Mouse (Mus musculus) liver, embryonic 13.5 days (tissue): ENCODE measurements around the gene Trp53rka. TPM values are rescaled to one million over a fixed set of nuclear protein-coding genes. Genes with fewer than 3 reads are reported as not detected.

ENCODE experiments used
- ATAC-seq: fragments of 200-750 bp; cut with Nextera tagmentation; 2 replicates; pipeline ENCODE4 v1.8.0; 2017; ENCODE audit warnings: low read depth, mild to moderate bottlenecking, moderate number of reproducible peaks, moderate library complexity
- DNase-seq: peaks from one replicate; pipeline ENCODE4 v3.0.0; 2022
- H3K27ac ChIP-seq: fragments of 300-500 bp; sonication (generic); 2 replicates; pipeline ENCODE4 v1.5.1; 2015; ENCODE audit warnings: moderate library complexity, mild to moderate bottlenecking, inconsistent platforms
- H3K27me3 ChIP-seq: fragments of 300-500 bp; sonication (generic); 2 replicates; pipeline ENCODE4 v1.6.1; 2015; ENCODE audit warnings: mild to moderate bottlenecking, inconsistent platforms
- H3K36me3 ChIP-seq: fragments of 300-500 bp; sonication (generic); 2 replicates; pipeline ENCODE4 v1.6.1; 2015; ENCODE audit warnings: mild to moderate bottlenecking, inconsistent platforms
- H3K4me1 ChIP-seq: fragments of 300-500 bp; sonication (generic); replicated peaks from 2 replicates; pipeline ENCODE4 v1.6.1; 2015; ENCODE audit warnings: inconsistent platforms
- H3K4me2 ChIP-seq: fragments of 300-500 bp; sonication (generic); 2 replicates; pipeline ENCODE4 v1.6.1; 2015; ENCODE audit warnings: inconsistent platforms, mild to moderate bottlenecking, moderate library complexity
- H3K4me3 ChIP-seq: fragments of 300-500 bp; sonication (generic); replicated peaks from 2 replicates; pipeline ENCODE4 v1.5.1; 2015; ENCODE audit warnings: mild to moderate bottlenecking, inconsistent platforms
- H3K9ac ChIP-seq: fragments of 300-500 bp; sonication (generic); 2 replicates; pipeline ENCODE4 v1.6.1; 2015; ENCODE audit warnings: mild to moderate bottlenecking, inconsistent platforms
- H3K9me3 ChIP-seq: fragments of 300-500 bp; sonication (generic); replicated peaks from 2 replicates; pipeline ENCODE4 v1.6.1; 2016; ENCODE audit warnings: inconsistent platforms
- WGBS: fragments of 180-500 bp; shearing (Covaris S2); methylation state at CpG from one replicate; pipeline ENCODE4 v1.1.7; 2015; ENCODE audit not compliant: insufficient replicate concordance; 5-methylcytosine and 5-hydroxymethylcytosine counted together
- polyA plus RNA-seq: library from polyadenylated mRNA; unstranded; fragments of >200 nt; fragmentation: Nextera tagmentation; extraction: Ambion mirVana; gene quantifications from 2 replicates; pipeline ENCODE4 v1.2.1, GENCODE M21; 2015

Gene Trp53rka
- polyA plus RNA-seq, 1 experiment from 2014 or later = 12.9 TPM

GRCm38 (mm10) chr2:165509686-165510085 is 16.6 kb upstream of the Trp53rka start:
- no peak for ATAC-seq
- Histone ChIP-seq H3K9me3 (no peaks in the 10 kb centered on the region), H3K9ac (no peak overlapping the region), H3K4me3 (no peak overlapping the region), H3K36me3 (no peaks in the 10 kb centered on the region), H3K27ac (no peak overlapping the region), H3K4me1 (no peaks in the 10 kb centered on the region), H3K27me3 (peaks cover 11% of the 10 kb centered on the region; the same call in 1 of the 2 replicates), H3K4me2 (no peak overlapping the region)
- 43% methylated on average over 9 of the region's 9 CpGs for WGBS
- DNase-seq = no peak

DNA sequence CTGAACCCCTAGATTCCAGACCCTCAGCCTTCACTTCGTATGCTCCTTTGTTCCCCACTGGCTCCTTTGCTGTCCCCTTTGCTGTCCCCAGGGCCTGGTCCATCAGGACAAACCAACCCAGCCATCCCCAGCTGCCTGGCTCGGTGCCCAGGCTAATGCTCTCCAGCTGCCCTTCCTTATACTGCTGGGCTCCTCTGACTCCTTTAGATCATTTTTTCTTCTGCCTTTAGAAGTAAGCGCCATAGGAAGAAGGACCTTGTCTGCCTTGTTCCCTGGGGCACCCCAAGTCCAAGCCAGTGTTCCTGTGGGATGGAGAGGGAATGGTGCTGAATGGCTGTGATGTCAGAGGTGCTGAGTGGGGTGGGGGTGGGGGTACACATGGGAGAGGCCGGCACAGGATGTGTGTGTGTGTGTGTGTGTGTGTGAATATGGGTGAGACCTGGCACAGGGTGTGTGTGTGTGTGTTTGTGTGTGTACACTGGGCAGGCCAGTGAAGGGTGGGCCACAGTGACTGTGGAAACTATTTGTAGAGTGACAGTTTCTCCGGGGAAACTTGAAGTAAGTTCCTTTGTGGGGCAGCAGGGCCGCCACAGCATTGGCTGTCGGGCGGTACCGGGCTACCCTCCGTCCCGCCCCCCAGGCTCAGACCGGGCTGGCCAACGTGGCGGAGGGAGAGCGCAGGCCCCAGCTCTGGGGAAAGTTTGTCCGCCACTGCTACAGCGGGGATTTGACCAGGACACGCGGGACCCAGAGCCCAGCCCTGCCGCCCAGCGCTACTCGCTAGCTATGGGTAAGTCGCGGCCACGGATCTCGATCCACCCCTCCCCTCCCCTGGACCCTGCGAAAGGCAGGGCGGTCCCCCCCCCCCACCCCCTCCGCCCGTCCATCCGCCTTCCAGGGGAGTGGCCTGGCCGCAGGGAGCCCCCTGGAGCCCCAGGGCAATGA is 10.4 kb upstream of the Trp53rka start, which contains the start of gene Slc2a10:
Slc2a10 (plus strand) TSS at position 529 of the 945 bp plus-strand sequence.
- Histone ChIP-seq H3K4me1 (no peaks in the 10 kb centered on the region), H3K27me3 (peaks cover 32% of the 10 kb centered on the region), H3K9ac (no peak within 1 kb of the TSS; the same call in 1 of the 2 replicates), H3K4me3 (peak within 1 kb of the TSS; percentile 37), H3K27ac (no peak within 1 kb of the TSS), H3K4me2 (peak within 1 kb of the TSS; percentile 48), H3K36me3 (no peaks in the 10 kb centered on the region), H3K9me3 (no peaks in the 10 kb centered on the region)
- ATAC-seq (no peak), DNase-seq (no peak)
- WGBS = 7% methylated on average over 31 of the region's 32 CpGs

DNA sequence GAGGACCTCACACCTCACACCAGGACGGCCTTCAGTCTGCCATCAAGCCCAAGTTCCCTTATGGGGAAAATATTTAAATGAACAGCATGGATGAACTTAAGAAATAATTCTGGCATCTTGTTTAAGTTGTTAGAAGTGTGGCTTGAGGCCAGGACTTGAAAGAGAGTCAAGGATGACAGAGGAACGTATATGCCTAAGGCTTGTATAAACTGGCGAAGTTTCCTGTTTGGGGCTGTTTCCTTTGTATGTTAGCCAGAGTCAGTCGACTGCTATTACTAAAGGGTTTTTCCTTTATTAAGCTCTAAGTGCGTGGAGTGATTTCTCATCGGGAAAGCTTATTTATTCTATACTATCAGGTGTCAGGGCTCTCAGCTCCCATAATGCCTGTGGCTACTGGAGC is 5.7 kb upstream of the Trp53rka start:
- ATAC-seq = no peak
- H3K9ac ChIP-seq = no peak overlapping the region
- no peaks in the 10 kb centered on the region for H3K36me3 ChIP-seq
- H3K4me1 ChIP-seq = peaks cover 2% of the 10 kb centered on the region
- no peaks in the 10 kb centered on the region for H3K9me3 ChIP-seq
- no peak overlapping the region for H3K27ac ChIP-seq
- H3K4me2 ChIP-seq = no peak overlapping the region
- WGBS = 51% methylated on average over 6 of the region's 6 CpGs
- H3K4me3 ChIP-seq = no peak overlapping the region
- DNase-seq = no peak
- peaks cover 12% of the 10 kb centered on the region for H3K27me3 ChIP-seq

GRCm38 (mm10) chr2:165497706-165498275 is 4.7 kb upstream of the Trp53rka start:
- no peak for DNase-seq
- Histone ChIP-seq H3K4me1 (peaks cover 8% of the 10 kb centered on the region), H3K27me3 (peaks cover 3% of the 10 kb centered on the region; the same call in 1 of the 2 replicates), H3K4me3 (no peak overlapping the region), H3K27ac (no peak overlapping the region), H3K9ac (no peak overlapping the region), H3K36me3 (no peaks in the 10 kb centered on the region), H3K9me3 (no peaks in the 10 kb centered on the region), H3K4me2 (no peak overlapping the region)
- ATAC-seq = no peak
- WGBS = 46% methylated on average over 2 of the region's 2 CpGs

DNA sequence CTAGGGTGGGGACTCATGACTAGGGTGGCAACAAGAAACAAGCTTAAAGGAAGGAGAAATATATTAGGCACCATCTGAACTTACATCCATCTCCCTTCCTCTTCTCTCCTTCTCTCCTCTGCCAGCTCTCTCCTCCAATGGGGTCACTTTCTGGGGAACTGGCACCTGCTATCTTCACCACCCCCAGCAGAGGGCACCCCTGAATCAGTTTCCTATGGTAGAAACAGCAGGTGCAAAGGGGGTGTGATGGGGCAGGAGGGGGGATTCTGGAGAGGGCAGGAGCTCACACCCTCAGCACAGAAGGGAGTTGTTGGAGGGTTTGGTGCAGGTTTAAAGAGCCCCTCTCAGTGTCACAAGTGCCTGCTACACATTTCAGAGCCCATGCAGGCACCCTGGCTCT is 3.1 kb upstream of the Trp53rka start:
- Histone ChIP-seq H3K4me3 (no peak overlapping the region), H3K36me3 (no peaks in the 10 kb centered on the region), H3K9me3 (no peaks in the 10 kb centered on the region), H3K9ac (no peak overlapping the region), H3K27me3 (no peaks in the 10 kb centered on the region), H3K27ac (no peak overlapping the region), H3K4me1 (peaks cover 16% of the 10 kb centered on the region), H3K4me2 (no peak overlapping the region)
- ATAC-seq = no peak
- no peak for DNase-seq

GRCm38 (mm10) chr2:165494495-165494894 is 1.4 kb upstream of the Trp53rka start:
- H3K9me3 ChIP-seq = no peaks in the 10 kb centered on the region
- ATAC-seq (no peak), DNase-seq (no peak)
- WGBS = 40% methylated on average over 2 of the region's 2 CpGs
- peaks cover 13% of the 10 kb centered on the region for H3K36me3 ChIP-seq
- no peaks in the 10 kb centered on the region for H3K27me3 ChIP-seq
- no peak overlapping the region for H3K4me3 ChIP-seq
- H3K4me1 ChIP-seq = peaks cover 16% of the 10 kb centered on the region
- H3K4me2 ChIP-seq = no peak overlapping the region
- no peak overlapping the region for H3K27ac ChIP-seq
- H3K9ac ChIP-seq = no peak overlapping the region

DNA sequence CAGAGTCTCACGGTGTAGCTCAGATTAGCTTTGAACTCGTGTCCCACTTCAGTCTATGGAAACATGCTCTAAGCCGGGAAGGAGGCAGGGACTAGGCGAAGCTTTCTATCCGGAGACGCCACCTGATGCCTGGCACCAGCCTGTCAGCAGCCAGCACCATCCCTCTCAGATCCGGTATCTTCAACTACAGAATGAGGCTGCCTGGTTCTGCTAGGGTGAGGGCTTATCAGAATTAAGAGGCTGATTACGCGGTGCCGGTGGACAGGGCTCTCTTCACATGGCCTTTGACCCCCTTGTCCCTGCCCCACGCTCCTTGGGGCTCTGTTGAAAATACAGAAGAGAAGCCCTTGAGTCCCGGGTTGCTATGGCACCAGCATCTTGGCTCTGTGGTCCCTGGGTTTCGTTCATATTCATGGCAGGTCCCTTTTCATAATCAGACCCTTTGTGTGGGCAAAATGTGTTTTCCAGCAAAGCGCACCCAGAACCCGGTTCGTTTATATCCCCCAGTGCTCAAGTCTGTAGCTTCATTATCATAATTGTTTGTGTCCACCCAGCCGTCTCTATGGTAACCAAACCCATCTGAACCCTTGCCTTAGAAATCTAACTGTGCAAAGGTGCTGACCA is 575 bp upstream of the Trp53rka start:
- no peak overlapping the region for H3K27ac ChIP-seq
- DNase-seq (no peak), ATAC-seq (peak; percentile 27)
- H3K9ac ChIP-seq = peak overlapping the region; percentile 80
- 26% methylated on average over 17 of the region's 17 CpGs for WGBS
- H3K36me3 ChIP-seq = peaks cover 20% of the 10 kb centered on the region
- peak overlapping the region; percentile 77 for H3K4me2 ChIP-seq
- no peaks in the 10 kb centered on the region for H3K9me3 ChIP-seq
- H3K4me1 ChIP-seq = peaks cover 16% of the 10 kb centered on the region
- H3K27me3 ChIP-seq = no peaks in the 10 kb centered on the region
- peak overlapping the region; percentile 73 for H3K4me3 ChIP-seq

DNA sequence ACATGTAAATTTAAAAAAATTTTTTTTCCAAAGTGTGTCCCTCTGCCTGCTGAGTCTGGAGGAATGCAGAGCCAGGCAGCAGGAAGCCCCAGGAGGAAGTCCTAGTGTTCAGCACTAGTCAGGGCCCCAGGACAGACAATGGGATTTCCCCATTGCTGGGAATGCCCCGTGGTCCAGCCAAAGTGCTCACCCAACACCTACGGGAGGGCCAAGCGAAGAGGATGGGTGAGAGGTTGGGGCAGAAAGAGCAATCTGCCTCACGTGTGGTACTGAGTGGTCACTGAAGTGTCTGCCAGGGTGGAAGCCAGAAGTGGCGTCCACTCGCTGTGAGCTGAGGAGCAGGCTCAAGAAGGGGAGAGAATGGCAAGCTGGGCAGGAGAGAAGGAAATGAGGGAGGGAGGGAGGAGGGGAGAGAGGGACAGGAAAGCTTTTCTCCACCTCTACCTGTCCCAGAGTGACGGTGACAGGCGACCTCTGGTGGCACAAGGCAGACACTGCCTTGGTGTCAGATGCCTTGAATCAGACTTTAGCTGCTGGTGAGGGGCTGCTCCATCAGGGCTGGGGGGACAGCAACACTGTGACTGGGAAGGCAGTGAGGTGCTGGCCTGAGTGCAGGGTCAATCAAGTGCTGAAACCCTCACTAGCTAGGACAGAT is 6.1 kb downstream of the Trp53rka start:
- ATAC-seq = peak; percentile 39
- DNase-seq = no peak
- WGBS = 20% methylated on average over 8 of the region's 8 CpGs

DNA sequence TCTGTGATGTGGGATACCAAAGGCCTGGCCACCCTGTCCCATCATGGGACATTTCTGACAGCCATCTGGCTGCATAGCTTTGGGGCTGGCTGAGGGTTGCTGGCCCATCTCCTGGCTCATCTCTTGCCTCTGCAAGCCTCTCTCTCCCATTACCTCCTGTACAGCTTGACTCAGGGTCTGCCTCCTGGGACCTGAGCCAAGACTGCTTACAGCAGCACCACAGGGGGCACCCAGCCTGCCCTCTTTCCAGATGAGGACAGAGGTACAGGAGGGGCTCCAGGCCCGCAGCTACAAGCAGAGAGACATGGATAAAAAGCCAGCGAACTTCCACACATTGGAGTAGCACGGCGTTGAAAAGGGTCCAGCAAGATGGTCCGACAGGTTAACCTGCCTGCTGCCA is 6.7 kb downstream of the Trp53rka start:
- no peaks in the 10 kb centered on the region for H3K9me3 ChIP-seq
- 81% methylated on average over 5 of the region's 5 CpGs for WGBS
- ATAC-seq = no peak
- no peaks in the 10 kb centered on the region for H3K27me3 ChIP-seq
- DNase-seq = no peak
- no peak overlapping the region for H3K4me2 ChIP-seq
- peaks cover 20% of the 10 kb centered on the region for H3K36me3 ChIP-seq
- no peak overlapping the region for H3K27ac ChIP-seq
- H3K4me3 ChIP-seq = no peak overlapping the region
- H3K9ac ChIP-seq = no peak overlapping the region
- H3K4me1 ChIP-seq = 0 out of 2 replicates have a peak, but pooled peaks cover 3% of the 10 kb centered on the region

More for the DNA sequence above, 6.1 kb downstream of the Trp53rka start:
- H3K27ac ChIP-seq = no peak overlapping the region
- no peaks in the 10 kb centered on the region for H3K9me3 ChIP-seq
- H3K36me3 ChIP-seq = peaks cover 20% of the 10 kb centered on the region
- 0 out of 2 replicates have a peak overlapping the region, but pooled peaks have one; percentile 26 for H3K9ac ChIP-seq
- H3K27me3 ChIP-seq = no peaks in the 10 kb centered on the region
- no peak overlapping the region for H3K4me3 ChIP-seq
- H3K4me2 ChIP-seq = no peak overlapping the region
- peaks cover 5% of the 10 kb centered on the region for H3K4me1 ChIP-seq

GRCm38 (mm10) chr2:165485826-165486225 is 7.3 kb downstream of the Trp53rka start:
- Histone ChIP-seq H3K36me3 (peaks cover 19% of the 10 kb centered on the region), H3K9me3 (no peaks in the 10 kb centered on the region), H3K27me3 (no peaks in the 10 kb centered on the region), H3K4me3 (no peak overlapping the region), H3K9ac (no peak overlapping the region), H3K4me1 (0 out of 2 replicates have a peak, but pooled peaks cover 3% of the 10 kb centered on the region), H3K4me2 (no peak overlapping the region), H3K27ac (no peak overlapping the region)
- ATAC-seq = no peak
- WGBS = 50% methylated on average over 3 of the region's 3 CpGs
- DNase-seq = no peak

DNA sequence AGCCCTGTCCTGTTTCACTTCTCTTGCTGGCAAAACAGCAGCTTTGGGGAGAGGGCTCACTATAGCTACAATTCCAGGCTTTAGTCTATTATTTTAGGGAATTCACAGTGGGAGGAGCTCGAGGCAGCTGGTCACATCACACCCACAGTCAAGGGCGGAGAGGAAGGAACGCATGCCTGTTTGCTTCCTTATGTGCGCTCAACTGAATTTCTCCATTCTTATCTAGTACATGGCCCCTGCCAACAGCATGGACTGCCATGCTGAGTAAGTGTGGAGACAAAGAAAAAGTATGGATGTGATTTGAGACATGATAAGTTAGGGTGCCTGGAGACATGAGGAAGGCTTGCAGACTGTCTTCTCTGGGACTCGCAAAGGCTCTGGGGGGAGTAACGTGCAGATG is 9.0 kb downstream of the Trp53rka start:
- H3K27ac ChIP-seq = no peak overlapping the region
- ATAC-seq = no peak
- WGBS = 51% methylated on average over 6 of the region's 6 CpGs
- no peak overlapping the region for H3K4me2 ChIP-seq
- no peak overlapping the region for H3K4me3 ChIP-seq
- H3K36me3 ChIP-seq = peaks cover 3% of the 10 kb centered on the region
- DNase-seq = no peak
- H3K27me3 ChIP-seq = no peaks in the 10 kb centered on the region
- H3K9me3 ChIP-seq = no peaks in the 10 kb centered on the region
- H3K9ac ChIP-seq = no peak overlapping the region
- 0 out of 2 replicates have a peak, but pooled peaks cover 3% of the 10 kb centered on the region for H3K4me1 ChIP-seq
